27 mouse cellular contexts compared by ENCODE assay signal in genomic region chr11:35676744-35677143, GRCm38 (mm10).
"Had no signal": no experiment of that assay in that cellular context is flagged by ENCODE, and none has a peak within 500 bp of the region (broad histone marks: within the 10 kb centered on the region; RNA-seq: fewer than 3 reads in every experiment).

No protein-coding gene starts in this region.

- H3K27me3 ChIP-seq: heart, embryonic 12.5 days; hindbrain, embryonic 12.5 days; intestine, embryonic 15.5 days; limb, embryonic 12.5 days; liver, embryonic 13.5 days; liver, embryonic 15.5 days had no signal

- H3K9ac ChIP-seq: heart, embryonic 12.5 days; hindbrain, embryonic 12.5 days; hindbrain, embryonic 14.5 days; intestine, embryonic 15.5 days; limb, embryonic 12.5 days; liver, embryonic 13.5 days; liver, embryonic 15.5 days; liver, postnatal 0 days had no signal

- H3K36me3 ChIP-seq: heart, embryonic 12.5 days; intestine, embryonic 15.5 days; liver, embryonic 13.5 days; liver, embryonic 15.5 days had no signal

- H3K27ac ChIP-seq: gastrocnemius, adult 2 months; heart, embryonic 10.5 days; hindbrain, embryonic 10.5 days; hindbrain, embryonic 12.5 days; hindbrain, embryonic 14.5 days; intestine, embryonic 15.5 days; left cerebral cortex, adult 2 months; limb, embryonic 10.5 days; limb, embryonic 12.5 days; liver, embryonic 13.5 days; liver, embryonic 15.5 days had no signal

- H3K4me2 ChIP-seq: heart, embryonic 12.5 days; hindbrain, embryonic 12.5 days; hindbrain, embryonic 14.5 days; intestine, embryonic 15.5 days; limb, embryonic 12.5 days; liver, embryonic 11.5 days; liver, embryonic 13.5 days; liver, embryonic 15.5 days had no signal

- H3K4me3 ChIP-seq: gastrocnemius, adult 2 months; heart, embryonic 10.5 days; heart, embryonic 12.5 days; hindbrain, embryonic 10.5 days; hindbrain, embryonic 12.5 days; intestine, embryonic 15.5 days; left cerebral cortex, adult 2 months; limb, embryonic 10.5 days; limb, embryonic 12.5 days; liver, embryonic 13.5 days; liver, embryonic 15.5 days had no signal

- ATAC-seq: hindbrain, embryonic 16.5 days; inflammation-experienced regulatory T-cells, adult 6 months; intestine, embryonic 15.5 days; intestine, postnatal 0 days; liver, postnatal 0 days had no signal

- DNase-seq: gastrocnemius, adult 2 months; gastrocnemius, postnatal 10 days; gastrocnemius, postnatal 25 days; heart, adult 18-20 months; heart, postnatal 10 days; heart, postnatal 4 days; kidney, adult 18-20 months; kidney, postnatal 10 days; kidney, postnatal 25 days; layer of hippocampus, adult 9-11 months; liver; liver, embryonic 13.5 days; liver, postnatal 0 days had no signal

- H3K4me1 ChIP-seq: heart, embryonic 10.5 days; heart, embryonic 12.5 days; hindbrain, embryonic 10.5 days; hindbrain, embryonic 12.5 days; intestine, embryonic 15.5 days; liver, embryonic 13.5 days; liver, embryonic 15.5 days had no signal

- H3K9me3 ChIP-seq: heart, embryonic 10.5 days; heart, embryonic 12.5 days; hindbrain, embryonic 10.5 days; hindbrain, embryonic 12.5 days; intestine, embryonic 15.5 days; limb, embryonic 10.5 days; limb, embryonic 12.5 days; liver, embryonic 13.5 days; liver, embryonic 15.5 days had no signal
